Mouse (Mus musculus) A20 (cell line): ENCODE results near the gene Lrif1.
A peak's percentile ranks its signal among the peaks of the same experiment; 100 is the strongest.
"Not testable (repeated sequence)": the region's sequence is repeated elsewhere in the genome, so short reads cannot be mapped to it uniquely, and the experiment has no call there.

ENCODE experiments used
- DNase-seq: peaks from one replicate; pipeline ENCODE4 v3.0.0-alpha.2; 2011; ENCODE audit warnings: low read depth, low spot score

Lrif1 gene

GRCm38 (mm10) chr3:106684830-106685229 is at the start of gene Lrif1:
TSS of gene Lrif1 (plus strand) at chr3:106684987.
- DNase-seq = peak; percentile 75

GRCm38 (mm10) chr3:106672811-106673210 is 12.0 kb upstream of the Lrif1 start:
- DNase-seq = not testable (repeated sequence)

DNA sequence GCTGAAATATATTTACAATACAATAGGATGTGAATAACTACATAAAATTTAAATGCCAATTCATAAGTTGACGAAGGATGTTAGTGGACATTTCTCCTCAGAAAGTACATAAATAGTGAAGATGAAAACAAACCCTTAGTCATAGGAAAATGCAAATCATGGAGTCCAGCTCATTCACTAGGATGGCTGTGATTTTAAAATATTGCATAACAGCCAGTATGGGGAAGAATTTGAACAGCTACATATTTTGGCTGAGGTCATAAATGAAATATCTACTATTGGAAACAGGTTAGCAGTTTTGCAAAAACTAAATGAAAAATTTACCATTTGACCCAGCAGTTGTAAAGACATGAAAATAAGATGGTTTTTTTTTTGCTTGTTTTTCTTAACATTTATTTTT is 594 bp downstream of the Lrif1 start:
- DNase-seq = no peak

GRCm38 (mm10) chr3:106721397-106722027 is 36.7 kb downstream of the Lrif1 start:
- peak; percentile 99 for DNase-seq

DNA sequence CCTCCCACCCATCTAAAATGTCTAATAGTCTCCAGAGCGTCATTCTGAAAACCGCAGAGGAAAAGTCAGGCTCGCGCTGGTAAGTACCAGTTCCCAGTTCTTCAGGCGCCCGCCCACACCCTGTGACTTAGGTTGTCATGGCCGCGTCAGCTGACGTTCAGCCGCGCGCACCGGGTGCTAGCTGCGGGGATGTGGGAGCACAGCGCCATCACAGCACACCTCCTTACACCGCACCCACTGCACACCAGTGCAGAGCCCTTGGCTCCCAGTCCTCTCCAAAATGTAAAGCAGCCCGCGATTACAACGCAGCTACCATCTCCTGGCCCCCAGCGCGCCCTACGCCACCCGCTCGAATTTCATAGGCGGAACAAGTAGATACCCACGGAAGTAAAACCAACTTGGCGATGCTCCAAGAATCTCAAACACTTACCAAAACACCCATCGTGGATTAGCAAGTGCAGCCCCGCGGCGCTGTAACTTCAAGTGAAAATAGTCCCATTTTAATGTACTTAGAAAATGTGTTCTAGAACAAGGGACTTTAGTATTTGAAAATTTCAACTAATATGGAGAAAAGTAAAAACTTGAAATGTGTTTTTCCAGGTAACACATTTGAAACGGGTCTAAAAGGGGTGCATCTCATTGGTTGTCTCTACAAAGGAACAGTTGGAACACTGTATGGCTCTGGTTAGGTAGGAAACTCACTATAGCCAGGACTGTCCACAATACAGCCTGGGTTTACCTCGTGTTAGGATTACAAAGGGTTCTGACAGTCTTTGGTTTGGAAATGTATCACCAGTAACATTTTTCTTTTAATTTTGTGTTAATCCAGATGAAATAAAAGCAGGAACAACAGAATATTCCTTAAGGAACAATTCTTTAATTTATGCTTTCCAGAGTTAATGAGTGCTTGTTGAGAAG is 37.5 kb downstream of the Lrif1 start:
- DNase-seq = peak; percentile 97

GRCm38 (mm10) chr3:106755898-106756297 is 71.1 kb downstream of the Lrif1 start:
- peak; percentile 66 for DNase-seq

DNA sequence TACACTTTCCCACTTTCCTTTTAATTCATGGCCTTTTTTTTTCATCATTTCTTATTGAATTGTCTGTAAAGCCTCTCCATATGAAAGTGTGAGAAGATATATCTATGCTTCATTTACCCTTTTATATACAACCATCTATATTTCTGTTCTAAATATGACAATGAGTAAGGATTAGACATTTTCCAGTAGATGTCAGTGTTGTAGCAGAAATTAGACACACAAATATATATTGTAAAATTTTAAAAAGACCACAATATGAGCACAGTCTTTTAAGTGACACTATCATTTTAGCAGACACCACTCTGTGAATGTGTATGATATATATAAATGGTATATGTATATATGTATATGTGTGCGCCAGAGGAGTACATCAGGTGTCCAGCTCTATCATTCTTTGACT is 87.0 kb downstream of the Lrif1 start:
- peak; percentile 32 for DNase-seq

- DNase-seq = peak; percentile 40
Observed at GRCm38 (mm10) chr3:106785130-106785529, 100.3 kb downstream of the Lrif1 start.
